Mouse (Mus musculus) hindbrain, embryonic 11.5 days (tissue): ENCODE measurements around the gene Ctdsp1. TPM values are rescaled to one million over a fixed set of nuclear protein-coding genes. Genes with fewer than 3 reads are reported as not detected.

Source experiments
- ATAC-seq: fragments of 200-750 bp; cut with Nextera tagmentation; 2 replicates; pipeline ENCODE4 v1.8.0; 2017; ENCODE audit warnings: mild to moderate bottlenecking, moderate TSS enrichment, moderate library complexity; ENCODE audit not compliant: low FRiP score
- DNase-seq: peaks from one replicate; pipeline ENCODE4 v3.0.0-alpha.2; 2015; ENCODE audit warnings: low spot score
- H3K27ac ChIP-seq: fragments of 300-500 bp; sonication (generic); 2 replicates; pipeline ENCODE4 v1.5.1; 2014; ENCODE audit warnings: mild to moderate bottlenecking, low read depth, low read length
- H3K27me3 ChIP-seq: fragments of 300-500 bp; sonication (generic); 2 replicates; pipeline ENCODE4 v1.6.1; 2014; ENCODE audit warnings: mild to moderate bottlenecking, low read length, moderate library complexity, mixed read lengths; ENCODE audit not compliant: control insufficient read depth, insufficient read depth
- H3K36me3 ChIP-seq: fragments of 300-500 bp; sonication (generic); 2 replicates; pipeline ENCODE4 v1.6.1; 2014; ENCODE audit warnings: mild to moderate bottlenecking, low read length, moderate library complexity, mixed read lengths; ENCODE audit not compliant: control insufficient read depth, insufficient read depth
- H3K4me1 ChIP-seq: fragments of 300-500 bp; sonication (generic); replicated peaks from 2 replicates; pipeline ENCODE4 v1.6.1; 2014; ENCODE audit warnings: low read length, mixed read lengths; ENCODE audit not compliant: control insufficient read depth, insufficient read depth
- H3K4me2 ChIP-seq: fragments of 300-500 bp; sonication (generic); replicated peaks from 2 replicates; pipeline ENCODE4 v1.6.1; 2014; ENCODE audit warnings: mild to moderate bottlenecking, low read depth, low read length
- H3K4me3 ChIP-seq: fragments of 300-500 bp; sonication (generic); 2 replicates; pipeline ENCODE4 v1.5.1; 2014; ENCODE audit warnings: low read depth, low read length
- H3K9ac ChIP-seq: fragments of 300-500 bp; sonication (generic); 2 replicates; pipeline ENCODE4 v1.6.1; 2014; ENCODE audit warnings: low read depth, low read length
- H3K9me3 ChIP-seq: fragments of 300-500 bp; sonication (generic); 2 replicates; pipeline ENCODE4 v1.6.1; 2016; ENCODE audit warnings: low read length; ENCODE audit not compliant: control insufficient read depth
- WGBS: fragments of 180-500 bp; shearing (Covaris S2); extraction: QIAGEN DNeasy Blood & Tissue Kit; methylation state at CpG from one replicate; pipeline ENCODE4 v1.1.7; 2014; 5-methylcytosine and 5-hydroxymethylcytosine counted together
- polyA plus RNA-seq: library from polyadenylated mRNA; unstranded; fragments of >200 nt; fragmentation: Nextera tagmentation; extraction: Ambion mirVana; gene quantifications from 2 replicates; pipeline ENCODE4 v1.2.1, GENCODE M21; 2014

Gene Ctdsp1
- polyA plus RNA-seq, 1 experiment from 2014 or later, result 42.0 TPM

- DNase-seq (no peak), ATAC-seq (no peak)
- no peak overlapping the region for H3K4me3 ChIP-seq
- no peak overlapping the region for H3K27ac ChIP-seq
- no peak overlapping the region for H3K4me2 ChIP-seq
- H3K27me3 ChIP-seq, result no peaks in the 10 kb centered on the region
- H3K4me1 ChIP-seq, result no peaks in the 10 kb centered on the region
- no peaks in the 10 kb centered on the region for H3K36me3 ChIP-seq
- no peaks in the 10 kb centered on the region for H3K9me3 ChIP-seq
- no peak overlapping the region for H3K9ac ChIP-seq
Observed at GRCm38 (mm10) chr1:74357531-74357930, 33.8 kb upstream of the Ctdsp1 start.

GRCm38 (mm10) chr1:74359952-74360517 is 31.3 kb upstream of the Ctdsp1 start:
- Histone ChIP-seq H3K4me3 (no peak overlapping the region), H3K4me2 (no peak overlapping the region), H3K36me3 (no peaks in the 10 kb centered on the region), H3K4me1 (no peaks in the 10 kb centered on the region), H3K27me3 (no peaks in the 10 kb centered on the region), H3K9ac (no peak overlapping the region), H3K27ac (no peak overlapping the region), H3K9me3 (no peaks in the 10 kb centered on the region)
- DNase-seq (no peak), ATAC-seq (no peak)
- WGBS, result 89% methylated on average over 5 of the region's 5 CpGs

- 0% methylated on average over 2 of the region's 2 CpGs for WGBS
Observed at GRCm38 (mm10) chr1:74361812-74362211, 29.5 kb upstream of the Ctdsp1 start, which contains the start of gene Catip. Gene Catip, plus strand, starts transcription at chr1:74362108.

GRCm38 (mm10) chr1:74362325-74363229 is 28.7 kb upstream of the Ctdsp1 start:
- no peaks in the 10 kb centered on the region for H3K36me3 ChIP-seq
- H3K9me3 ChIP-seq, result no peaks in the 10 kb centered on the region
- H3K27me3 ChIP-seq, result peaks cover 2% of the 10 kb centered on the region; the same call in 1 of the 2 replicates
- H3K27ac ChIP-seq, result no peak overlapping the region
- WGBS, result 66% methylated on average over 17 of the region's 17 CpGs
- ATAC-seq (no peak), DNase-seq (no peak)
- no peaks in the 10 kb centered on the region for H3K4me1 ChIP-seq
- H3K4me3 ChIP-seq, result no peak overlapping the region
- no peak overlapping the region for H3K4me2 ChIP-seq
- H3K9ac ChIP-seq, result no peak overlapping the region

More at GRCm38 (mm10) chr1:74361812-74362211, 29.5 kb upstream of the Ctdsp1 start, which contains the start of gene Catip:
- H3K27ac ChIP-seq, result no peak within 1 kb of the TSS
- ATAC-seq (peak; percentile 30; the same call in 1 of the 2 replicates), DNase-seq (peak; percentile 86)
- H3K36me3 ChIP-seq, result no peaks in the 10 kb centered on the region
- H3K9me3 ChIP-seq, result no peaks in the 10 kb centered on the region
- H3K27me3 ChIP-seq, result peaks cover 2% of the 10 kb centered on the region; the same call in 1 of the 2 replicates
- H3K4me1 ChIP-seq, result no peaks in the 10 kb centered on the region
- H3K9ac ChIP-seq, result no peak within 1 kb of the TSS
- no peak within 1 kb of the TSS for H3K4me2 ChIP-seq
- no peak within 1 kb of the TSS for H3K4me3 ChIP-seq

GRCm38 (mm10) chr1:74363437-74363836 is 27.9 kb upstream of the Ctdsp1 start:
- 73% methylated on average over 5 of the region's 5 CpGs for WGBS
- no peak overlapping the region for H3K27ac ChIP-seq
- no peaks in the 10 kb centered on the region for H3K4me1 ChIP-seq
- ATAC-seq (no peak), DNase-seq (no peak)
- H3K4me3 ChIP-seq, result no peak overlapping the region
- no peaks in the 10 kb centered on the region for H3K36me3 ChIP-seq
- H3K4me2 ChIP-seq, result no peak overlapping the region
- no peaks in the 10 kb centered on the region for H3K9me3 ChIP-seq
- H3K9ac ChIP-seq, result no peak overlapping the region
- peaks cover 2% of the 10 kb centered on the region; the same call in 1 of the 2 replicates for H3K27me3 ChIP-seq

GRCm38 (mm10) chr1:74364270-74364669 is 27.0 kb upstream of the Ctdsp1 start:
- H3K4me3 ChIP-seq, result no peak overlapping the region
- WGBS, result 78% methylated on average over 8 of the region's 8 CpGs
- no peak overlapping the region for H3K4me2 ChIP-seq
- no peaks in the 10 kb centered on the region for H3K9me3 ChIP-seq
- no peaks in the 10 kb centered on the region for H3K36me3 ChIP-seq
- peaks cover 2% of the 10 kb centered on the region; the same call in 1 of the 2 replicates for H3K27me3 ChIP-seq
- no peaks in the 10 kb centered on the region for H3K4me1 ChIP-seq
- ATAC-seq (no peak), DNase-seq (no peak)
- no peak overlapping the region for H3K9ac ChIP-seq
- H3K27ac ChIP-seq, result no peak overlapping the region

GRCm38 (mm10) chr1:74367886-74368645 is 23.2 kb upstream of the Ctdsp1 start:
- ATAC-seq, result peak; percentile 64; the same call in 1 of the 2 replicates
- WGBS, result 17% methylated on average over 34 of the region's 34 CpGs

GRCm38 (mm10) chr1:74370040-74370439 is 21.3 kb upstream of the Ctdsp1 start:
- H3K9me3 ChIP-seq, result no peaks in the 10 kb centered on the region
- ATAC-seq (no peak), DNase-seq (no peak)
- no peak overlapping the region for H3K9ac ChIP-seq
- H3K27ac ChIP-seq, result no peak overlapping the region
- no peaks in the 10 kb centered on the region for H3K36me3 ChIP-seq
- no peaks in the 10 kb centered on the region for H3K4me1 ChIP-seq
- peaks cover 2% of the 10 kb centered on the region; the same call in 1 of the 2 replicates for H3K27me3 ChIP-seq
- WGBS, result 53% methylated on average over 4 of the region's 4 CpGs
- H3K4me2 ChIP-seq, result no peak overlapping the region
- H3K4me3 ChIP-seq, result no peak overlapping the region

More at GRCm38 (mm10) chr1:74367886-74368645, 23.2 kb upstream of the Ctdsp1 start:
- Histone ChIP-seq H3K4me1 (no peaks in the 10 kb centered on the region), H3K36me3 (no peaks in the 10 kb centered on the region), H3K27me3 (peaks cover 2% of the 10 kb centered on the region; the same call in 1 of the 2 replicates), H3K9ac (peak overlapping the region; percentile 44), H3K9me3 (no peaks in the 10 kb centered on the region), H3K4me3 (no peak overlapping the region), H3K27ac (no peak overlapping the region), H3K4me2 (peak overlapping the region; percentile 42)
- DNase-seq, result peak; percentile 46
